Mouse (Mus musculus) neural tube, embryonic 14.5 days (tissue): ENCODE results near the gene Trim8. TPM values are rescaled to one million over a fixed set of nuclear protein-coding genes. Genes with fewer than 3 reads are reported as not detected.
A peak's percentile ranks its signal among the peaks of the same experiment; 100 is the strongest.

Source experiments
- ATAC-seq: fragments of 200-750 bp; cut with Nextera tagmentation; 2 replicates; pipeline ENCODE4 v1.8.0; 2017; ENCODE audit warnings: low read depth, mild to moderate bottlenecking, moderate TSS enrichment, moderate library complexity
- H3K27ac ChIP-seq: fragments of 300-500 bp; sonication (generic); 2 replicates; pipeline ENCODE4 v1.5.1; 2014; ENCODE audit warnings: low read depth, mild to moderate bottlenecking, control low read depth, low read length, moderate library complexity, mixed read lengths
- H3K27me3 ChIP-seq: fragments of 300-500 bp; sonication (generic); 2 replicates; pipeline ENCODE4 v1.6.1; 2014; ENCODE audit warnings: low read length; ENCODE audit not compliant: control insufficient read depth, insufficient read depth
- H3K36me3 ChIP-seq: fragments of 300-500 bp; sonication (generic); 2 replicates; pipeline ENCODE4 v1.6.1; 2014; ENCODE audit warnings: low read length, mixed read lengths; ENCODE audit not compliant: control insufficient read depth, insufficient read depth
- H3K4me1 ChIP-seq: fragments of 300-500 bp; sonication (generic); 2 replicates; pipeline ENCODE4 v1.6.1; 2014; ENCODE audit warnings: low read length; ENCODE audit not compliant: control insufficient read depth, insufficient read depth
- H3K4me2 ChIP-seq: fragments of 300-500 bp; sonication (generic); 2 replicates; pipeline ENCODE4 v1.6.1; 2014; ENCODE audit warnings: mild to moderate bottlenecking, low read depth, low read length, control low read depth
- H3K4me3 ChIP-seq: fragments of 300-500 bp; sonication (generic); 2 replicates; pipeline ENCODE4 v1.5.1; 2014; ENCODE audit warnings: low read depth, low read length, control low read depth, mixed read lengths
- H3K9ac ChIP-seq: fragments of 300-500 bp; sonication (generic); replicated peaks from 2 replicates; pipeline ENCODE4 v1.6.1; 2014; ENCODE audit warnings: low read depth, mild to moderate bottlenecking, control low read depth, low read length, mixed read lengths
- H3K9me3 ChIP-seq: fragments of 300-500 bp; sonication (generic); 2 replicates; pipeline ENCODE4 v1.6.1; 2016; ENCODE audit warnings: low read length; ENCODE audit not compliant: control insufficient read depth
- WGBS: fragments of 180-500 bp; shearing (Covaris S2); extraction: QIAGEN DNeasy Blood & Tissue Kit; methylation state at CpG from one replicate; pipeline ENCODE4 v1.1.7; 2014; 5-methylcytosine and 5-hydroxymethylcytosine counted together
- polyA plus RNA-seq: library from polyadenylated mRNA; unstranded; fragments of >200 nt; fragmentation: Nextera tagmentation; extraction: Ambion mirVana; gene quantifications from 2 replicates; pipeline ENCODE4 v1.2.1, GENCODE M21; 2014

The Trim8 gene
- polyA plus RNA-seq, 1 experiment from 2014 or later = 32.2 TPM

- no peak for ATAC-seq
- H3K4me2 ChIP-seq = no peak overlapping the region
- peaks cover 11% of the 10 kb centered on the region; the same call in 1 of the 2 replicates for H3K36me3 ChIP-seq
- WGBS = 90% methylated on average over 10 of the region's 10 CpGs
- H3K27me3 ChIP-seq = no peaks in the 10 kb centered on the region
- no peak overlapping the region for H3K9ac ChIP-seq
- H3K9me3 ChIP-seq = no peaks in the 10 kb centered on the region
- no peaks in the 10 kb centered on the region for H3K4me1 ChIP-seq
- H3K27ac ChIP-seq = no peak overlapping the region
- H3K4me3 ChIP-seq = no peak overlapping the region
Observed at GRCm38 (mm10) chr19:46459256-46459655, 42.2 kb upstream of the Trim8 start.

GRCm38 (mm10) chr19:46459889-46460288, 41.6 kb upstream of the Trim8 start:
- H3K27me3 ChIP-seq = no peaks in the 10 kb centered on the region
- no peaks in the 10 kb centered on the region for H3K9me3 ChIP-seq
- no peak for ATAC-seq
- WGBS = 79% methylated on average over 2 of the region's 2 CpGs
- H3K27ac ChIP-seq = no peak overlapping the region
- no peak overlapping the region for H3K9ac ChIP-seq
- H3K36me3 ChIP-seq = peaks cover 5% of the 10 kb centered on the region; the same call in 1 of the 2 replicates
- H3K4me3 ChIP-seq = no peak overlapping the region
- H3K4me1 ChIP-seq = no peaks in the 10 kb centered on the region
- no peak overlapping the region for H3K4me2 ChIP-seq

GRCm38 (mm10) chr19:46462574-46462973, 38.9 kb upstream of the Trim8 start:
- H3K9me3 ChIP-seq = no peaks in the 10 kb centered on the region
- 0 out of 2 replicates have a peak, but pooled peaks cover 2% of the 10 kb centered on the region for H3K4me1 ChIP-seq
- no peak overlapping the region for H3K9ac ChIP-seq
- no peak overlapping the region for H3K4me3 ChIP-seq
- WGBS = 95% methylated on average over 3 of the region's 3 CpGs
- H3K27ac ChIP-seq = no peak overlapping the region
- ATAC-seq = no peak
- H3K4me2 ChIP-seq = no peak overlapping the region
- H3K36me3 ChIP-seq = 0 out of 2 replicates have a peak, but pooled peaks cover 2% of the 10 kb centered on the region
- no peaks in the 10 kb centered on the region for H3K27me3 ChIP-seq

- H3K4me2 ChIP-seq = no peak overlapping the region
- H3K9ac ChIP-seq = no peak overlapping the region
- H3K27me3 ChIP-seq = no peaks in the 10 kb centered on the region
- no peak for ATAC-seq
- H3K27ac ChIP-seq = no peak overlapping the region
- H3K4me1 ChIP-seq = 0 out of 2 replicates have a peak, but pooled peaks cover 2% of the 10 kb centered on the region
- 95% methylated on average over 4 of the region's 4 CpGs for WGBS
- no peaks in the 10 kb centered on the region for H3K9me3 ChIP-seq
- H3K4me3 ChIP-seq = no peak overlapping the region
- H3K36me3 ChIP-seq = no peaks in the 10 kb centered on the region
Observed at GRCm38 (mm10) chr19:46463446-46463845, 38.1 kb upstream of the Trim8 start.

GRCm38 (mm10) chr19:46466160-46466559, 35.3 kb upstream of the Trim8 start:
- no peak overlapping the region for H3K9ac ChIP-seq
- no peaks in the 10 kb centered on the region for H3K9me3 ChIP-seq
- no peak overlapping the region for H3K27ac ChIP-seq
- ATAC-seq = no peak
- no peak overlapping the region for H3K4me3 ChIP-seq
- no peaks in the 10 kb centered on the region for H3K36me3 ChIP-seq
- WGBS = 76% methylated on average over 6 of the region's 6 CpGs
- H3K4me1 ChIP-seq = peaks cover 10% of the 10 kb centered on the region; the same call in 1 of the 2 replicates
- no peak overlapping the region for H3K4me2 ChIP-seq
- no peaks in the 10 kb centered on the region for H3K27me3 ChIP-seq

GRCm38 (mm10) chr19:46467051-46467503, 34.4 kb upstream of the Trim8 start:
- H3K9ac ChIP-seq = no peak overlapping the region
- 62% methylated on average over 3 of the region's 3 CpGs for WGBS
- ATAC-seq = no peak
- no peaks in the 10 kb centered on the region for H3K36me3 ChIP-seq
- H3K9me3 ChIP-seq = no peaks in the 10 kb centered on the region
- no peak overlapping the region for H3K4me2 ChIP-seq
- peaks cover 18% of the 10 kb centered on the region for H3K4me1 ChIP-seq
- H3K27me3 ChIP-seq = no peaks in the 10 kb centered on the region
- no peak overlapping the region for H3K4me3 ChIP-seq
- no peak overlapping the region for H3K27ac ChIP-seq

GRCm38 (mm10) chr19:46470364-46471240, 30.9 kb upstream of the Trim8 start:
- no peak overlapping the region for H3K4me3 ChIP-seq
- H3K4me2 ChIP-seq = no peak overlapping the region
- H3K27me3 ChIP-seq = no peaks in the 10 kb centered on the region
- WGBS = 16% methylated on average over 17 of the region's 17 CpGs
- peak overlapping the region; percentile 64 for H3K27ac ChIP-seq
- no peaks in the 10 kb centered on the region for H3K9me3 ChIP-seq
- no peak overlapping the region for H3K9ac ChIP-seq
- peaks cover 13% of the 10 kb centered on the region for H3K36me3 ChIP-seq
- ATAC-seq = peak; percentile 64
- peaks cover 18% of the 10 kb centered on the region for H3K4me1 ChIP-seq

GRCm38 (mm10) chr19:46471324-46472093, 30.0 kb upstream of the Trim8 start:
- peak overlapping the region; percentile 64 for H3K27ac ChIP-seq
- no peak overlapping the region for H3K4me2 ChIP-seq
- 14% methylated on average over 10 of the region's 10 CpGs for WGBS
- peaks cover 16% of the 10 kb centered on the region for H3K4me1 ChIP-seq
- ATAC-seq = peak; percentile 63
- no peak overlapping the region for H3K9ac ChIP-seq
- no peak overlapping the region for H3K4me3 ChIP-seq
- H3K27me3 ChIP-seq = no peaks in the 10 kb centered on the region
- H3K9me3 ChIP-seq = no peaks in the 10 kb centered on the region
- peaks cover 13% of the 10 kb centered on the region for H3K36me3 ChIP-seq
